Mouse (Mus musculus) c-Kit-negative CD71-positive TER-119-positive erythroid progenitor cells, embryonic 14.5 days (primary cell): ENCODE measurements around the gene Bsn.
"Not testable (repeated sequence)": the region's sequence is repeated elsewhere in the genome, so short reads cannot be mapped to it uniquely, and the experiment has no call there.

Experiments used
- DNase-seq: peaks from one replicate; pipeline ENCODE4 v3.0.0-alpha.2; 2013; ENCODE audit warnings: low read depth, low spot score

The Bsn gene

GRCm38 (mm10) chr9:108149817-108150216 lies 40.4 kb downstream of the Bsn start:
- no peak for DNase-seq

- no peak for DNase-seq
Observed at GRCm38 (mm10) chr9:108147606-108148005, 42.6 kb downstream of the Bsn start.

GRCm38 (mm10) chr9:108146451-108146850 lies 43.7 kb downstream of the Bsn start:
- DNase-seq, result no peak

GRCm38 (mm10) chr9:108145740-108146139 lies 44.4 kb downstream of the Bsn start:
- no peak for DNase-seq

GRCm38 (mm10) chr9:108144371-108145270 lies 45.6 kb downstream of the Bsn start:
- no peak for DNase-seq

GRCm38 (mm10) chr9:108143470-108143869 lies 46.7 kb downstream of the Bsn start:
- DNase-seq, result no peak

GRCm38 (mm10) chr9:108141387-108141786 lies 48.8 kb downstream of the Bsn start:
- DNase-seq, result no peak

GRCm38 (mm10) chr9:108139963-108140695 lies 50.1 kb downstream of the Bsn start:
- no peak for DNase-seq

- DNase-seq, result no peak
Observed at GRCm38 (mm10) chr9:108139169-108139962, 50.8 kb downstream of the Bsn start.

GRCm38 (mm10) chr9:108138118-108138517 lies 52.1 kb downstream of the Bsn start:
- no peak for DNase-seq

GRCm38 (mm10) chr9:108137523-108137922 lies 52.7 kb downstream of the Bsn start:
- DNase-seq, result no peak

- no peak for DNase-seq
Observed at GRCm38 (mm10) chr9:108136930-108137462, 53.2 kb downstream of the Bsn start.

- peak; percentile 54 for DNase-seq
Observed at GRCm38 (mm10) chr9:108136225-108136624, 54.0 kb downstream of the Bsn start.

- DNase-seq, result not testable (repeated sequence)
Observed at GRCm38 (mm10) chr9:108135679-108136078, 54.5 kb downstream of the Bsn start.

- no peak for DNase-seq
Observed at GRCm38 (mm10) chr9:108133478-108133877, 56.7 kb downstream of the Bsn start.

GRCm38 (mm10) chr9:108132373-108132772 lies 57.8 kb downstream of the Bsn start:
- DNase-seq, result no peak

- no peak for DNase-seq
Observed at GRCm38 (mm10) chr9:108131502-108131901, 58.7 kb downstream of the Bsn start.

GRCm38 (mm10) chr9:108129042-108129948 lies 60.9 kb downstream of the Bsn start:
- no peak for DNase-seq

GRCm38 (mm10) chr9:108128248-108128647 lies 61.9 kb downstream of the Bsn start:
- DNase-seq, result no peak

GRCm38 (mm10) chr9:108126436-108127180 lies 63.6 kb downstream of the Bsn start:
- DNase-seq, result no peak
